Mouse (Mus musculus) kidney, adult 2 months (tissue): ENCODE measurements around the gene Steap3. TPM values are rescaled to one million over a fixed set of nuclear protein-coding genes. Genes with fewer than 3 reads are reported as not detected.
A peak's percentile ranks its signal among the peaks of the same experiment; 100 is the strongest.

ENCODE experiments used
- DNase-seq: peaks from one replicate; pipeline ENCODE4 v3.0.0; 2021
- H3K27ac ChIP-seq: fragments of 200-500 bp; 2 replicates; pipeline ENCODE4 v1.5.1; 2012; ENCODE audit warnings: low read depth, low read length, control low read depth, inconsistent platforms; ENCODE audit not compliant: insufficient read depth
- H3K27me3 ChIP-seq: fragments of 200-500 bp; replicated peaks from 2 replicates; pipeline ENCODE4 v1.6.1; 2012; ENCODE audit warnings: mild to moderate bottlenecking, moderate library complexity, low read length, inconsistent platforms; ENCODE audit not compliant: control insufficient read depth, insufficient read depth
- H3K36me3 ChIP-seq: fragments of 200-500 bp; 2 replicates; pipeline ENCODE4 v1.6.1; 2012; ENCODE audit warnings: mild to moderate bottlenecking, moderate library complexity, low read length, inconsistent platforms; ENCODE audit not compliant: control insufficient read depth, insufficient read depth
- H3K4me1 ChIP-seq: fragments of 200-500 bp; 2 replicates; pipeline ENCODE4 v1.6.1; 2011; ENCODE audit warnings: low read length; ENCODE audit not compliant: control insufficient read depth, insufficient read depth
- H3K4me3 ChIP-seq: fragments of 200-500 bp; 2 replicates; pipeline ENCODE4 v1.5.1; 2011; ENCODE audit warnings: mild to moderate bottlenecking, low read depth, low read length, control low read depth; ENCODE audit not compliant: insufficient read depth
- CTCF ChIP-seq: fragments of 200-500 bp; conservative IDR thresholded peaks from 2 replicates; pipeline ENCODE4 v1.5.1; 2011; ENCODE audit warnings: low read depth, mild to moderate bottlenecking, control low read depth, low read length, moderate library complexity, mixed read lengths; ENCODE audit not compliant: insufficient read depth, insufficient read length
- POLR2A ChIP-seq: fragments of 200-500 bp; IDR thresholded peaks from one replicate; pipeline ENCODE4 v1.6.1; 2011; ENCODE audit warnings: low read depth, low read length, control low read depth
- WGBS: fragments of 180-500 bp; shearing (Covaris S2); methylation state at CpG from one replicate; pipeline ENCODE4 v1.1.7; 2018; 5-methylcytosine and 5-hydroxymethylcytosine counted together
- polyA plus RNA-seq: library from polyadenylated mRNA; depleted of rRNA; stranded (reverse); fragments of >200 nt; gene quantifications from 2 replicates; pipeline ENCODE4 v1.2.3, GENCODE M21; 2012

The Steap3 gene
- polyA plus RNA-seq, 1 experiment, result 25.1 TPM

- no peak overlapping the region for H3K27ac ChIP-seq
- H3K27me3 ChIP-seq, result no peaks in the 10 kb centered on the region
- H3K4me1 ChIP-seq, result no peaks in the 10 kb centered on the region
- no peak for DNase-seq
- H3K36me3 ChIP-seq, result no peaks in the 10 kb centered on the region
- no peak overlapping the region for H3K4me3 ChIP-seq
- 72% methylated on average over 4 of the region's 4 CpGs for WGBS
- TF ChIP-seq POLR2A (no peak), CTCF (no peak)
These were observed 73.6 kb downstream of the Steap3 start for GRCm38 (mm10) chr1:120198942-120199341.

DNA sequence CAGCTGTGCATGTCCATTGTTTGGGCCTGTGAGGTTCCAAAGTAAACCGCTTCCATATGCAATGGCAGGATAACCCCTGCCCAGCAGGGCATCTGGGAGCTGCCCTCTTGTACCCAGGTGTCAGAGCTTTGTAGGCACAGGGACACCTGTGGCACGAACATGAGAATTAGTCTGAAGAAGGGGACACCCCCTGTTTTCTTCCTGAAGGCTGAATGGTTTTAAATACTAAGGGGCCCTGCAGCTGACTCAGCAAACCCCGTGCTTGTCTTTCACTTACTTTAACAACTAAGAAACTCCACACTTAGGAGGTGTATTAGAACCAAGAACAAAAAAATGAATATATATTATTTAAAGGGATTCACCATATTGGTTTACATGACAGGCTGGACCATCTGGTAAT, 74.4 kb downstream of the Steap3 start:
- 71% methylated on average over 3 of the region's 3 CpGs for WGBS
- Histone ChIP-seq H3K27ac (no peak overlapping the region), H3K27me3 (no peaks in the 10 kb centered on the region), H3K4me3 (no peak overlapping the region), H3K36me3 (no peaks in the 10 kb centered on the region), H3K4me1 (no peaks in the 10 kb centered on the region)
- no peak for DNase-seq
- TF ChIP-seq CTCF, result no peak

- no peaks in the 10 kb centered on the region for H3K36me3 ChIP-seq
- no peak for TF ChIP-seq POLR2A
- peak; percentile 88 for TF ChIP-seq CTCF
- H3K4me3 ChIP-seq, result no peak overlapping the region
- no peak overlapping the region for H3K27ac ChIP-seq
- peak; percentile 73 for DNase-seq
- no peaks in the 10 kb centered on the region for H3K27me3 ChIP-seq
- WGBS, result 14% methylated on average over 5 of the region's 5 CpGs
- no peaks in the 10 kb centered on the region for H3K4me1 ChIP-seq
These were observed 75.3 kb downstream of the Steap3 start for GRCm38 (mm10) chr1:120197189-120197588.

DNA sequence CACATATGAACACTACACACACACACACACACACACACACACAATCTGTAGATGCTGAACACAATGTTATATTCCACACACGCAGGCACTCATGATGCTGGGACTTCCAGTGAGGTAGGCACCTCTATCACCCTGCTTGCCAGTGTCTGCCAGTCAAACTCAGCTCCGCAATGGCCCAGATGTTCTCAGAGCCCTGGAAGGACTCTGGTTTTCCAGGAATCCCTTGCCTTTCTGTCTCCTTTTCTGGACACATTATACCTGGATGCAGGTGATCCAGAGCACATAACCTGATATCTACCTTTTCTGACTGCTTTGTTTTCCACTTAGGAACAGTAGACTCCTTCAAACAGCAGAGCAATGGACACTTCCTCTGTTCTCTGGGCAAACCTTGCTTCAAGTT, 75.8 kb downstream of the Steap3 start:
- TF ChIP-seq POLR2A (no peak), CTCF (no peak)
- WGBS, result 88% methylated on average over 2 of the region's 2 CpGs
- H3K27ac ChIP-seq, result no peak overlapping the region

GRCm38 (mm10) chr1:120195947-120196346, 76.6 kb downstream of the Steap3 start:
- 36% methylated on average over 5 of the region's 5 CpGs for WGBS
- Histone ChIP-seq H3K27me3 (no peaks in the 10 kb centered on the region), H3K36me3 (no peaks in the 10 kb centered on the region), H3K4me1 (no peaks in the 10 kb centered on the region), H3K4me3 (no peak overlapping the region), H3K27ac (no peak overlapping the region)
- DNase-seq, result peak; percentile 12
- TF ChIP-seq POLR2A, result no peak
- no peak for TF ChIP-seq CTCF

More for the DNA sequence above, 75.8 kb downstream of the Steap3 start:
- no peaks in the 10 kb centered on the region for H3K4me1 ChIP-seq
- H3K27me3 ChIP-seq, result no peaks in the 10 kb centered on the region
- H3K36me3 ChIP-seq, result no peaks in the 10 kb centered on the region
- H3K4me3 ChIP-seq, result no peak overlapping the region
- DNase-seq, result no peak

DNA sequence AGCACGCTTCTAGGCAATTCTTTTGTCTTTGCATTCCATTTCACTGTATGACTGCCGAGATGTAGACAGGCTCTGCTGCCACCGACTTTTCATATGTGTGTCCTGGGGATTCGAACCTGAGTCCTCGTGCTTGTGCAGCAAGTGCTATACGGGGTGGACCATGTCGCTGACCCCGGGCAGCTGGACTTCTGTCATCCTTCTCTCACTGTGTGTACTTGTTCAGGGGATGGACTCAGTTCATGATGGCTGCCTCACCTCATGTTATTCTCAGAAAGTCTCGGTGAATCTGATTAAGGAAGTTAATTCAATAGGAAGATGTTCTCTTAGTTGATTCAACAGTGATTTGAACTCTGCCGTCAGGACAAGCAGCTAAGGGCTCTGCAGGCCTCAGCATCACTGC, 78.9 kb downstream of the Steap3 start:
- no peaks in the 10 kb centered on the region for H3K27me3 ChIP-seq
- no peak for TF ChIP-seq CTCF
- no peak for TF ChIP-seq POLR2A
- no peak overlapping the region for H3K27ac ChIP-seq
- no peak overlapping the region for H3K4me3 ChIP-seq
- 89% methylated on average over 10 of the region's 10 CpGs for WGBS
- H3K36me3 ChIP-seq, result no peaks in the 10 kb centered on the region
- no peak for DNase-seq
- H3K4me1 ChIP-seq, result no peaks in the 10 kb centered on the region

DNA sequence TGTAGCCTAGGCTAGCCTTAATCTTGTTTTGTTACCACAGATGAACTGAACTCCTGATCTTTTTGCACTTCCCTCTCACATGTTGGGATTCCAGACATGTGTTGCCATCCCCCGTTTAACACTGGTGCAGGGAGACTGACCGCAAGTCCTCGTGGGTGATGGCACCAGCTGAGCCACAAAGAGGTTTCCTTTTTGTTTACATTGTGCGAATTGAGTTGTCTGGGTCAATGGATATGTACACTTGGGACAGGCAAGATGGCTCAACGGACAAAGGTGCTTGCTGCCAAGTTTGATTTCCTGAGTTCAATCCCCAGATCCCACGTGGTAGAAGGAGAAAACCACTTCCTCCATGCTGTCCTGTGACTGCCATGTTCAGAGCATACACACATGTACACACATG, 80.2 kb downstream of the Steap3 start:
- no peaks in the 10 kb centered on the region for H3K4me1 ChIP-seq
- DNase-seq, result no peak
- WGBS, result 63% methylated on average over 6 of the region's 6 CpGs
- H3K4me3 ChIP-seq, result no peak overlapping the region
- H3K27me3 ChIP-seq, result no peaks in the 10 kb centered on the region
- no peaks in the 10 kb centered on the region for H3K36me3 ChIP-seq
- no peak overlapping the region for H3K27ac ChIP-seq
- TF ChIP-seq POLR2A, result no peak
- no peak for TF ChIP-seq CTCF

- Histone ChIP-seq H3K27me3 (no peaks in the 10 kb centered on the region), H3K36me3 (no peaks in the 10 kb centered on the region), H3K4me3 (no peak overlapping the region), H3K27ac (no peak overlapping the region), H3K4me1 (no peaks in the 10 kb centered on the region)
- 83% methylated on average over 6 of the region's 6 CpGs for WGBS
- no peak for DNase-seq
- TF ChIP-seq CTCF (no peak), POLR2A (no peak)
These were observed 81.6 kb downstream of the Steap3 start for GRCm38 (mm10) chr1:120190946-120191345.
